Mouse (Mus musculus) embryonic facial prominence, embryonic 11.5 days (tissue): ENCODE measurements around the gene Tac4. TPM values are rescaled to one million over a fixed set of nuclear protein-coding genes. Genes with fewer than 3 reads are reported as not detected.

Experiments
- ATAC-seq: fragments of 200-750 bp; cut with Nextera tagmentation; replicated peaks from 2 replicates; pipeline ENCODE4 v1.8.0; 2017; ENCODE audit warnings: low read depth; ENCODE audit not compliant: insufficient number of reproducible peaks, low FRiP score, low TSS enrichment
- DNase-seq: peaks from one replicate; pipeline ENCODE4 v3.0.0-alpha.2; 2015; ENCODE audit warnings: low spot score
- H3K27ac ChIP-seq: fragments of 300-500 bp; sonication (generic); replicated peaks from 2 replicates; pipeline ENCODE4 v1.5.1; 2014; ENCODE audit warnings: mild to moderate bottlenecking, low read depth, low read length, control low read depth
- H3K27me3 ChIP-seq: fragments of 300-500 bp; sonication (generic); 2 replicates; pipeline ENCODE4 v1.6.1; 2014; ENCODE audit warnings: mild to moderate bottlenecking, low read length, moderate library complexity, mixed read lengths; ENCODE audit not compliant: control insufficient read depth, insufficient read depth
- H3K36me3 ChIP-seq: fragments of 300-500 bp; sonication (generic); replicated peaks from 2 replicates; pipeline ENCODE4 v1.6.1; 2014; ENCODE audit warnings: low read depth, mild to moderate bottlenecking, low read length, moderate library complexity, mixed read lengths; ENCODE audit not compliant: control insufficient read depth, insufficient read depth
- H3K4me1 ChIP-seq: fragments of 300-500 bp; sonication (generic); 2 replicates; pipeline ENCODE4 v1.6.1; 2014; ENCODE audit warnings: low read length, mixed read lengths; ENCODE audit not compliant: control insufficient read depth, insufficient read depth
- H3K4me2 ChIP-seq: fragments of 300-500 bp; sonication (generic); 2 replicates; pipeline ENCODE4 v1.6.1; 2014; ENCODE audit warnings: low read depth, mild to moderate bottlenecking, control low read depth, low read length, moderate library complexity
- H3K4me3 ChIP-seq: fragments of 300-500 bp; sonication (generic); 2 replicates; pipeline ENCODE4 v1.5.1; 2014; ENCODE audit warnings: low read depth, low read length, control low read depth
- H3K9ac ChIP-seq: fragments of 300-500 bp; sonication (generic); replicated peaks from 2 replicates; pipeline ENCODE4 v1.6.1; 2014; ENCODE audit warnings: mild to moderate bottlenecking, control low read depth, low read length
- H3K9me3 ChIP-seq: fragments of 300-500 bp; sonication (generic); replicated peaks from 2 replicates; pipeline ENCODE4 v1.6.1; 2016; ENCODE audit warnings: mild to moderate bottlenecking, low read length, inconsistent platforms, mixed read lengths; ENCODE audit not compliant: control insufficient read depth
- WGBS: fragments of 180-500 bp; shearing (Covaris S2); extraction: QIAGEN DNeasy Blood & Tissue Kit; methylation state at CpG from one replicate; pipeline ENCODE4 v1.1.7; 2014; 5-methylcytosine and 5-hydroxymethylcytosine counted together
- polyA plus RNA-seq: library from polyadenylated mRNA; unstranded; fragments of >200 nt; fragmentation: Nextera tagmentation; extraction: Ambion mirVana; gene quantifications from 2 replicates; pipeline ENCODE4 v1.2.1, GENCODE M21; 2014

Gene Tac4
- not detected in 2 replicates for polyA plus RNA-seq

- H3K36me3 ChIP-seq = no peaks in the 10 kb centered on the region
- H3K4me1 ChIP-seq = no peaks in the 10 kb centered on the region; the same call in 1 of the 2 replicates
- no peak within 1 kb of the TSS for H3K4me2 ChIP-seq
- H3K9ac ChIP-seq = no peak within 1 kb of the TSS
- ATAC-seq = no peak
- WGBS = 60% methylated on average over 5 of the region's 5 CpGs
- no peaks in the 10 kb centered on the region for H3K9me3 ChIP-seq
- no peak for DNase-seq
- no peak within 1 kb of the TSS for H3K4me3 ChIP-seq
- peaks cover 2% of the 10 kb centered on the region; the same call in 1 of the 2 replicates for H3K27me3 ChIP-seq
- H3K27ac ChIP-seq = no peak within 1 kb of the TSS
Observed at GRCm38 (mm10) chr11:95261178-95261751, at the start of gene Tac4. Gene Tac4 (plus strand): TSS chr11:95261529.

- DNase-seq = peak; percentile 65
- ATAC-seq = no peak
- peaks cover 2% of the 10 kb centered on the region; the same call in 1 of the 2 replicates for H3K27me3 ChIP-seq
- no peaks in the 10 kb centered on the region for H3K9me3 ChIP-seq
- 13% methylated on average over 6 of the region's 6 CpGs for WGBS
- peak overlapping the region; percentile 47; the same call in 1 of the 2 replicates for H3K27ac ChIP-seq
- no peak overlapping the region for H3K4me3 ChIP-seq
- H3K9ac ChIP-seq = no peak overlapping the region
- H3K4me1 ChIP-seq = peaks cover 16% of the 10 kb centered on the region
- H3K4me2 ChIP-seq = no peak overlapping the region
- H3K36me3 ChIP-seq = no peaks in the 10 kb centered on the region
Observed at GRCm38 (mm10) chr11:95213607-95214006, 47.7 kb upstream of the Tac4 start.

GRCm38 (mm10) chr11:95214305-95214704, 47.0 kb upstream of the Tac4 start:
- 6% methylated on average over 5 of the region's 5 CpGs for WGBS
- Histone ChIP-seq H3K9ac (no peak overlapping the region), H3K27ac (0 out of 2 replicates have a peak overlapping the region, but pooled peaks have one; percentile 47), H3K27me3 (peaks cover 2% of the 10 kb centered on the region; the same call in 1 of the 2 replicates), H3K4me3 (no peak overlapping the region), H3K9me3 (no peaks in the 10 kb centered on the region), H3K4me2 (peak overlapping the region; percentile 13; the same call in 1 of the 2 replicates), H3K4me1 (peaks cover 16% of the 10 kb centered on the region), H3K36me3 (no peaks in the 10 kb centered on the region)
- DNase-seq (peak; percentile 71), ATAC-seq (no peak)

- WGBS = 76% methylated on average over 3 of the region's 3 CpGs
- Histone ChIP-seq H3K36me3 (no peaks in the 10 kb centered on the region), H3K9me3 (no peaks in the 10 kb centered on the region), H3K4me2 (no peak overlapping the region), H3K27me3 (peaks cover 2% of the 10 kb centered on the region; the same call in 1 of the 2 replicates), H3K4me3 (no peak overlapping the region), H3K4me1 (peaks cover 12% of the 10 kb centered on the region), H3K27ac (no peak overlapping the region), H3K9ac (no peak overlapping the region)
- DNase-seq (no peak), ATAC-seq (no peak)
Observed at GRCm38 (mm10) chr11:95216193-95216592, 45.1 kb upstream of the Tac4 start.

GRCm38 (mm10) chr11:95219111-95219510, 42.2 kb upstream of the Tac4 start:
- H3K27me3 ChIP-seq = peaks cover 17% of the 10 kb centered on the region
- H3K9me3 ChIP-seq = no peaks in the 10 kb centered on the region
- H3K27ac ChIP-seq = no peak overlapping the region
- no peak overlapping the region for H3K4me3 ChIP-seq
- ATAC-seq (no peak), DNase-seq (no peak)
- no peaks in the 10 kb centered on the region for H3K36me3 ChIP-seq
- H3K4me2 ChIP-seq = no peak overlapping the region
- no peak overlapping the region for H3K9ac ChIP-seq
- 58% methylated on average over 8 of the region's 8 CpGs for WGBS
- H3K4me1 ChIP-seq = peaks cover 14% of the 10 kb centered on the region

GRCm38 (mm10) chr11:95223473-95223872, 37.9 kb upstream of the Tac4 start:
- under 1% methylated on average over 29 of the region's 31 CpGs for WGBS
- Histone ChIP-seq H3K27me3 (peaks cover 22% of the 10 kb centered on the region), H3K9ac (peak overlapping the region; percentile 30), H3K4me1 (peaks cover 11% of the 10 kb centered on the region), H3K9me3 (no peaks in the 10 kb centered on the region), H3K36me3 (no peaks in the 10 kb centered on the region), H3K4me2 (peak overlapping the region; percentile 61), H3K27ac (no peak overlapping the region), H3K4me3 (peak overlapping the region; percentile 28)
- ATAC-seq = no peak
- peak; percentile 47 for DNase-seq

- ATAC-seq (peak; percentile 14; the same call in 1 of the 2 replicates), DNase-seq (peak; percentile 37)
- H3K4me1 ChIP-seq = peaks cover 11% of the 10 kb centered on the region
- WGBS = 10% methylated on average over 15 of the region's 15 CpGs
- peaks cover 21% of the 10 kb centered on the region for H3K27me3 ChIP-seq
- H3K9ac ChIP-seq = no peak overlapping the region; the same call in 1 of the 2 replicates
- H3K36me3 ChIP-seq = no peaks in the 10 kb centered on the region
- H3K9me3 ChIP-seq = no peaks in the 10 kb centered on the region
- peak overlapping the region; percentile 56 for H3K27ac ChIP-seq
- H3K4me2 ChIP-seq = peak overlapping the region; percentile 61
- peak overlapping the region; percentile 28; the same call in 1 of the 2 replicates for H3K4me3 ChIP-seq
Observed at GRCm38 (mm10) chr11:95224124-95224893, 37.0 kb upstream of the Tac4 start.

GRCm38 (mm10) chr11:95225448-95225847, 35.9 kb upstream of the Tac4 start:
- WGBS = 16% methylated on average over 7 of the region's 7 CpGs
- peaks cover 11% of the 10 kb centered on the region for H3K4me1 ChIP-seq

More at GRCm38 (mm10) chr11:95225448-95225847, 35.9 kb upstream of the Tac4 start:
- ATAC-seq (no peak; the same call in 1 of the 2 replicates), DNase-seq (peak; percentile 68)
- H3K36me3 ChIP-seq = no peaks in the 10 kb centered on the region
- H3K27ac ChIP-seq = no peak overlapping the region
- H3K27me3 ChIP-seq = peaks cover 21% of the 10 kb centered on the region
- H3K9me3 ChIP-seq = no peaks in the 10 kb centered on the region
- no peak overlapping the region for H3K4me3 ChIP-seq
- no peak overlapping the region; the same call in 1 of the 2 replicates for H3K4me2 ChIP-seq
- 0 out of 2 replicates have a peak overlapping the region, but pooled peaks have one; percentile 13 for H3K9ac ChIP-seq
